Mouse (Mus musculus) liver, postnatal 0 days (tissue): ENCODE measurements at regions not wholly inside any gene's neighbourhood (a gene's known extent, or its start where the extent isn't known, plus 50 kb on each side); places are given as distances from the start of the nearest gene placed in this dataset.

ENCODE experiments used
- CTCF ChIP-seq: sonication (generic); IDR thresholded peaks from 2 replicates; pipeline ENCODE4 v1.5.1; 2016; ENCODE audit warnings: antibody characterized with exemption, low read depth
- EP300 ChIP-seq: IDR thresholded peaks from 2 replicates; pipeline ENCODE4 v1.6.1; 2016; ENCODE audit warnings: antibody characterized with exemption, low read depth, mild to moderate bottlenecking

DNA sequence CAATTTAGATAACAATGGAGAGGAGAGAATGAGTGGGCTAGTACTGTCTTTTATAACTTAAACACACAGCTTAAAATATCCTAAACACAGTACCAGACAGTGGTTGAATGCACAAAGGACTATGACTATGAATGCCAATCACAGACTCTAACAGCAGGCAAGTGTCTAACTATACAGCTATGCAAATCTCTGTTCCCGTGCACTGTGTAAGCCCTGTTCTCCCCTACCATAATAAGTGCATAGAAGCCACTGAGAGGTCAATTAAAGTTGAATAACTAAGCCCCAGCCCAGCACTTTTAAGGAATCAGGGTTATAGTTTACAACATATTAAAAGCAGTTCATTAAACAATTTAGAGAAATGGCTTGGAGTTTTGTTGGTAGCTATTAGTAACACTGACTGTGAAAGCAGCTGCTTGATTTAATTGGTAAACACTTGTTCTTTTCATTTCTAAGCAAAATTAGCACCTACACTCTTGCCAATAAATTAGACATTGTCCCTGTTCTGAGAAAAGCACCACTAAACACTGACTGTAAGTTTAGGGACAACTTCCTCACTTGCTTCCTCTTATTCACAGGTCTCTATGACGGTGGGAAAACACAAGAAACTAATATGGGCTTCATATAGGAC lies 1327.6 kb downstream of the Pcdh18 start:
- no peak for TF ChIP-seq EP300
- TF ChIP-seq CTCF: no peak
